Mouse (Mus musculus): ENCODE data around the gene Lpp. TPM values are rescaled to one million over a fixed set of nuclear protein-coding genes. Genes with fewer than 3 reads are reported as not detected.

Gene Lpp
- polyA plus RNA-seq, 1 experiment from 2014 or later = 79.2 TPM

GRCm38 (mm10) chr16:24471029-24471428 is 77.7 kb downstream of the Lpp start:
- no peak overlapping the region for H3K4me2 ChIP-seq (ENCODE audit: low read length)
- no peak for DNase-seq (ENCODE audit: low spot score)
- H3K27me3 ChIP-seq (replicated peaks; ENCODE audit: control insufficient read depth, insufficient read depth, low read length) = no peaks in the 10 kb centered on the region
- 62% methylated on average over 4 of the region's 4 CpGs for WGBS
- H3K4me1 ChIP-seq (replicated peaks; ENCODE audit: control insufficient read depth, insufficient read depth, low read length) = peaks cover 61% of the 10 kb centered on the region
- no peak overlapping the region for H3K9ac ChIP-seq (ENCODE audit: low read length)
- no peak for ATAC-seq (replicated peaks; ENCODE audit: low FRiP score, low TSS enrichment, low read depth)
- H3K4me3 ChIP-seq (ENCODE audit: low read depth, low read length) = no peak overlapping the region
- H3K27ac ChIP-seq (ENCODE audit: low read depth) = no peak overlapping the region
- H3K36me3 ChIP-seq (ENCODE audit: control insufficient read depth, insufficient read depth, low read length) = 0 out of 2 replicates have a peak, but pooled peaks cover 7% of the 10 kb centered on the region
- no peaks in the 10 kb centered on the region for H3K9me3 ChIP-seq (ENCODE audit: control insufficient read depth, low read length)

- Histone ChIP-seq H3K4me1 (replicated peaks; ENCODE audit: control insufficient read depth, insufficient read depth, low read length) (peaks cover 68% of the 10 kb centered on the region), H3K27ac (ENCODE audit: low read depth) (no peak overlapping the region), H3K4me3 (ENCODE audit: low read depth, low read length) (no peak overlapping the region), H3K27me3 (replicated peaks; ENCODE audit: control insufficient read depth, insufficient read depth, low read length) (no peaks in the 10 kb centered on the region), H3K9ac (ENCODE audit: low read length) (no peak overlapping the region), H3K4me2 (ENCODE audit: low read length) (no peak overlapping the region), H3K36me3 (ENCODE audit: control insufficient read depth, insufficient read depth, low read length) (0 out of 2 replicates have a peak, but pooled peaks cover 7% of the 10 kb centered on the region), H3K9me3 (ENCODE audit: control insufficient read depth, low read length) (no peaks in the 10 kb centered on the region)
- no peak for DNase-seq (ENCODE audit: low spot score)
- 87% methylated on average over 1 of the region's 1 CpGs for WGBS
- no peak for ATAC-seq (replicated peaks; ENCODE audit: low FRiP score, low TSS enrichment, low read depth)
These were observed 78.5 kb downstream of the Lpp start for GRCm38 (mm10) chr16:24471801-24472200.

- DNase-seq (ENCODE audit: low spot score) (no peak), ATAC-seq (replicated peaks; ENCODE audit: low FRiP score, low TSS enrichment, low read depth) (no peak)
- Histone ChIP-seq H3K36me3 (ENCODE audit: control insufficient read depth, insufficient read depth, low read length) (0 out of 2 replicates have a peak, but pooled peaks cover 7% of the 10 kb centered on the region), H3K4me3 (ENCODE audit: low read depth, low read length) (no peak overlapping the region), H3K9ac (ENCODE audit: low read length) (no peak overlapping the region), H3K9me3 (ENCODE audit: control insufficient read depth, low read length) (no peaks in the 10 kb centered on the region), H3K4me2 (ENCODE audit: low read length) (no peak overlapping the region), H3K4me1 (replicated peaks; ENCODE audit: control insufficient read depth, insufficient read depth, low read length) (peaks cover 75% of the 10 kb centered on the region), H3K27ac (ENCODE audit: low read depth) (no peak overlapping the region), H3K27me3 (replicated peaks; ENCODE audit: control insufficient read depth, insufficient read depth, low read length) (no peaks in the 10 kb centered on the region)
- 72% methylated on average over 3 of the region's 3 CpGs for WGBS
These were observed 80.7 kb downstream of the Lpp start for GRCm38 (mm10) chr16:24473966-24474365.

- H3K4me2 ChIP-seq (ENCODE audit: low read length) = no peak overlapping the region
- 0 out of 2 replicates have a peak, but pooled peaks cover 7% of the 10 kb centered on the region for H3K36me3 ChIP-seq (ENCODE audit: control insufficient read depth, insufficient read depth, low read length)
- ATAC-seq (replicated peaks; ENCODE audit: low FRiP score, low TSS enrichment, low read depth) (no peak), DNase-seq (ENCODE audit: low spot score) (no peak)
- peaks cover 70% of the 10 kb centered on the region for H3K4me1 ChIP-seq (replicated peaks; ENCODE audit: control insufficient read depth, insufficient read depth, low read length)
- no peak overlapping the region for H3K4me3 ChIP-seq (ENCODE audit: low read depth, low read length)
- WGBS = 57% methylated on average over 6 of the region's 6 CpGs
- no peak overlapping the region for H3K9ac ChIP-seq (ENCODE audit: low read length)
- no peak overlapping the region for H3K27ac ChIP-seq (ENCODE audit: low read depth)
- H3K9me3 ChIP-seq (ENCODE audit: control insufficient read depth, low read length) = no peaks in the 10 kb centered on the region
- no peaks in the 10 kb centered on the region for H3K27me3 ChIP-seq (replicated peaks; ENCODE audit: control insufficient read depth, insufficient read depth, low read length)
These were observed 81.5 kb downstream of the Lpp start for GRCm38 (mm10) chr16:24474781-24475180.

- H3K36me3 ChIP-seq (ENCODE audit: control insufficient read depth, insufficient read depth, low read length) = 0 out of 2 replicates have a peak, but pooled peaks cover 7% of the 10 kb centered on the region
- 43% methylated on average over 8 of the region's 8 CpGs for WGBS
- 0 out of 2 replicates have a peak, but pooled peaks have one; percentile 48 for ATAC-seq (replicated peaks; ENCODE audit: low FRiP score, low TSS enrichment, low read depth)
- H3K4me2 ChIP-seq (ENCODE audit: low read length) = no peak overlapping the region
- no peaks in the 10 kb centered on the region for H3K27me3 ChIP-seq (replicated peaks; ENCODE audit: control insufficient read depth, insufficient read depth, low read length)
- no peaks in the 10 kb centered on the region for H3K9me3 ChIP-seq (ENCODE audit: control insufficient read depth, low read length)
- H3K27ac ChIP-seq (ENCODE audit: low read depth) = no peak overlapping the region
- peaks cover 64% of the 10 kb centered on the region for H3K4me1 ChIP-seq (replicated peaks; ENCODE audit: control insufficient read depth, insufficient read depth, low read length)
- no peak for DNase-seq (ENCODE audit: low spot score)
- H3K9ac ChIP-seq (ENCODE audit: low read length) = no peak overlapping the region
- H3K4me3 ChIP-seq (ENCODE audit: low read depth, low read length) = no peak overlapping the region
These were observed 82.1 kb downstream of the Lpp start for GRCm38 (mm10) chr16:24475305-24475947.

- 21% methylated on average over 3 of the region's 3 CpGs for WGBS
These were observed 83.6 kb downstream of the Lpp start for GRCm38 (mm10) chr16:24476911-24477401.

GRCm38 (mm10) chr16:24478006-24478405 is 84.7 kb downstream of the Lpp start:
- no peak overlapping the region for H3K27ac ChIP-seq (ENCODE audit: low read depth)
- no peak for ATAC-seq (replicated peaks; ENCODE audit: low FRiP score, low TSS enrichment, low read depth)
- H3K4me1 ChIP-seq (replicated peaks; ENCODE audit: control insufficient read depth, insufficient read depth, low read length) = peaks cover 56% of the 10 kb centered on the region
- no peak overlapping the region for H3K4me3 ChIP-seq (ENCODE audit: low read depth, low read length)
- no peaks in the 10 kb centered on the region for H3K27me3 ChIP-seq (replicated peaks; ENCODE audit: control insufficient read depth, insufficient read depth, low read length)
- H3K9me3 ChIP-seq (ENCODE audit: control insufficient read depth, low read length) = no peaks in the 10 kb centered on the region
- 45% methylated on average over 1 of the region's 1 CpGs for WGBS
- H3K36me3 ChIP-seq (ENCODE audit: control insufficient read depth, insufficient read depth, low read length) = no peaks in the 10 kb centered on the region; the same call in 1 of the 2 replicates
- no peak overlapping the region for H3K9ac ChIP-seq (ENCODE audit: low read length)
- DNase-seq (ENCODE audit: low spot score) = no peak
- no peak overlapping the region for H3K4me2 ChIP-seq (ENCODE audit: low read length)

More at GRCm38 (mm10) chr16:24476911-24477401, 83.6 kb downstream of the Lpp start:
- Histone ChIP-seq H3K4me2 (ENCODE audit: low read length) (no peak overlapping the region), H3K4me3 (ENCODE audit: low read depth, low read length) (no peak overlapping the region), H3K36me3 (ENCODE audit: control insufficient read depth, insufficient read depth, low read length) (0 out of 2 replicates have a peak, but pooled peaks cover 2% of the 10 kb centered on the region), H3K4me1 (replicated peaks; ENCODE audit: control insufficient read depth, insufficient read depth, low read length) (peaks cover 59% of the 10 kb centered on the region), H3K27ac (ENCODE audit: low read depth) (no peak overlapping the region), H3K9ac (ENCODE audit: low read length) (no peak overlapping the region), H3K9me3 (ENCODE audit: control insufficient read depth, low read length) (no peaks in the 10 kb centered on the region), H3K27me3 (replicated peaks; ENCODE audit: control insufficient read depth, insufficient read depth, low read length) (no peaks in the 10 kb centered on the region)
- ATAC-seq (replicated peaks; ENCODE audit: low FRiP score, low TSS enrichment, low read depth) (no peak; the same call in 1 of the 2 replicates), DNase-seq (ENCODE audit: low spot score) (no peak)

- Histone ChIP-seq H3K4me1 (replicated peaks; ENCODE audit: control insufficient read depth, insufficient read depth, low read length) (peaks cover 48% of the 10 kb centered on the region), H3K4me3 (ENCODE audit: low read depth, low read length) (no peak overlapping the region), H3K9me3 (ENCODE audit: control insufficient read depth, low read length) (no peaks in the 10 kb centered on the region), H3K27me3 (replicated peaks; ENCODE audit: control insufficient read depth, insufficient read depth, low read length) (no peaks in the 10 kb centered on the region), H3K36me3 (ENCODE audit: control insufficient read depth, insufficient read depth, low read length) (no peaks in the 10 kb centered on the region; the same call in 1 of the 2 replicates), H3K27ac (ENCODE audit: low read depth) (no peak overlapping the region; the same call in 1 of the 2 replicates), H3K4me2 (ENCODE audit: low read length) (no peak overlapping the region), H3K9ac (ENCODE audit: low read length) (no peak overlapping the region)
- 62% methylated on average over 4 of the region's 4 CpGs for WGBS
- DNase-seq (ENCODE audit: low spot score) = no peak
- no peak for ATAC-seq (replicated peaks; ENCODE audit: low FRiP score, low TSS enrichment, low read depth)
These were observed 85.5 kb downstream of the Lpp start for GRCm38 (mm10) chr16:24478851-24479250.

Measured in intestine, embryonic 14.5 days (tissue).